Mouse (Mus musculus): ENCODE results near the gene Ksr1.

Ksr1 gene

DNA sequence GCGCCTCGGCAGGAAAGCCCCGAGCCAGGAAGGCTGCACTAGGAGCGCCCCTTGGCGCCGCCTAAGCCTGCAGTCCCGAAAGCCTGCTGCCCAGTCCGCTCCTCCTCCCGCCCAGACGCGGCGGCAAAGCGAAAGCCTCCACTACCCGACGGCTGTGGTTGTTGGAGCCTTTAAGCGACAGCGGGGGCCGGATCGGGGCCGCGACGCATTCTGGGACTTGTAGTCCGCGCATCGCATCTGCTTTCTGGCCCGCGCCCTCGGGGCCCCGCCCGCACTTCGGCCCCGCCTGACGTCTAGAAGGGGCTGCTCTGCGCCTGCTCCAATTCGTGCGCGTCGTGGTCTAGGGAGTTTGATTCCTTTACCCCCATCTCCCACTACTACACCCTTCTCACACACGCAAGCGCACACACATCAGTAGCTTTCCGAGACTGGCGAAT, at the start of gene Ksr1:
Gene Ksr1, minus strand, starts transcription at position 77 of the 437 bp plus-strand sequence.
- peak; percentile 81 to 85 for DNase-seq (ENCODE audit: low read depth in 2 of 2, low spot score in 2 of 2)

DNA sequence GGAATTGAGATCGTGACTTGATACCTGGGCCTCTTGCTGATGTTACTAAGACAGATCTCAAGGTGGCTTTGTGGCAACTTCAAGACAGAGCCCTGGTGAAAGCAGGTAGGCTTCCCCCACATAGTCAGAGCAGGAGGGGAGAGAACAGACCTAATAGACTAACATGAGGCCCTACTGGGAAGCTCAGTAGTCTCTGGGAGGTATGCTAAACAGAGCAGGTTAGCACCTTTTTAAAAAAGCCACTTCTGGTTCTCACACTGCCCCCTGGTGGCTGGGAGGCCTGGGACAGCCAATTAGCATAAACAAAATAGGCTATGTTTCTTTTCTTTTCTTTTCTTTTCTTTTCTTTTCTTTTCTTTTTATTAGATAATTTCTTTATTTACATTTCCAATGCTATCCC, 46.0 kb upstream of the Ksr1 start:
- peak; percentile 34 to 50 for DNase-seq (ENCODE audit: low read depth in 2 of 2, low spot score in 2 of 2)

DNA sequence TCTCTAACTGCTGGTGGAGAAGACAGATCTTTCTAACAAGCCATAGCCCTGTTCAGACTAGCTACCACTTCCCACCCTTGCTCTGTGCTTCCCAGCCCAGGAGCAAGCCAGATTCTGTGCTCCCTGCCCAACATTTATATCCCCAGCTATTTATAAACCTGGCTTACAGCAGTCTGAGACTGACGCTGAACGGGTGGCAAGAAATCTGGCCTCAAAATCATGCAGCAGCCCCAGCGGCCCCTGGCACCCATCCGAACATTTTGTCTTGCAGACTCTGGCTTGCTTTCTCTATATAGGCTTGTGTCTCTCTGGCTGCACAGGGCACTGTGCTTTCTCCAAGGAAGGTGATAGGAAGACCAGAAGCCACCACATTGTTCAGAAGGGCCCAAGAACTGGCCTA, 45.0 kb upstream of the Ksr1 start:
- no peak for DNase-seq (ENCODE audit: low read depth in 2 of 2, low spot score in 2 of 2)

DNA sequence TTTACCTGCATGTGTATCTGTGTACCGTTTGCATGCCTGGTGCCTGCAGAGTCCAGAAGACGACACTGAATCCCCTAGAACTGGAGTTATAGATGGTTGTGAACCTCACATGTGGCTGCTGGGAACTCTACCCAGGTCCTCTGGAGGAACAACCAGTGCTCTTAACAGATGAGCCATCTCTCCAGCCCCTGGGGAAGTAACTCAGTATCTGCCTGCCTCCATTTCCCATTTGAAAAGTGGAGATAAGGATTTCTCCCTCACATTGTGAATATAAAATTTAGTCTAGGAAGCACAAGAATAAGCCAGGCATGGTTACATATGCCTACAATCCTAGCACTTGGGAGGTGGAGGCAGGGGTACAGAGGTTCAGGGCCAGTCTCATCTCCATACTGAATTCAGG, 44.0 kb upstream of the Ksr1 start:
- no peak for DNase-seq (ENCODE audit: low read depth in 2 of 2, low spot score in 2 of 2)

DNA sequence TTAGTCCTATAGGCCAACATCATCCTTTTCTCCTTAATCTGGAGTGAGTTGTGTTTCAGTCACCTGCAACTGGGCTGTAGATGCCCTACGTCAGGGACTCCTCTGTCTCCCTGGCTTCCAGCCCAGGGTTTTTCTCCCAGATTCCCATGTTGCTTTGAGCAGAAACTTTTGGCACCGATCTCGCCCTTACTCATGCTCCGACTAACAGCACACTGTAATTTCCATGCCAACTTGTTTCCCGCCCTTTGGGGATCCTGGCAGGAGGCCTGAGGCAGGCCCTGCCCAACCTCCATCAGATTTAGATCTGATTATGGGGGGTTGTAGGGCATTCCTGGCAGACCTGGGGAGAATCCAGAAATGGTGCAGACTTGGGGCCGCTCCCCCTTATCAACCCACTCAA, 42.0 kb upstream of the Ksr1 start:
- DNase-seq (ENCODE audit: low read depth in 2 of 2, low spot score in 2 of 2) = no peak

DNA sequence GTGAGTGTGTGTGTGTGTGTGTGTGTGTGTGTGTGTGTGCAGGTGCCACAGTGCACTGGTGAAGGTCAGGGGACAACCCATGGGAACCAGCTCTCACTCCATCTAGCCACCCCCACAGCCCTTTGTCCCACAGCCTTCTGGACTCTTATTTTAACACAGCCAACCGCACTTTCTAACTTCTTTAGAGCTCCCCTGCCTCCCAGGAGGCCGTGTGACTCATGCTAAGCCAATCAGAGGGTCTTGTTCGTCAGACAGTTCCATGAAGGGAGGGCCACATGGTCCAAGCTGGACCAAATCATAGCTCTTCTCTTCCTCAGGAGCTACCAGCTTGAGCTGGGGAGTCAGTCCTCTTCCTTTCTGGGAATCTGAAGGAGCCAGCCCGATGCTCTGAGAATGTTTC, 41.1 kb upstream of the Ksr1 start:
- DNase-seq (ENCODE audit: low read depth in 2 of 2, low spot score in 2 of 2) = no peak

DNA sequence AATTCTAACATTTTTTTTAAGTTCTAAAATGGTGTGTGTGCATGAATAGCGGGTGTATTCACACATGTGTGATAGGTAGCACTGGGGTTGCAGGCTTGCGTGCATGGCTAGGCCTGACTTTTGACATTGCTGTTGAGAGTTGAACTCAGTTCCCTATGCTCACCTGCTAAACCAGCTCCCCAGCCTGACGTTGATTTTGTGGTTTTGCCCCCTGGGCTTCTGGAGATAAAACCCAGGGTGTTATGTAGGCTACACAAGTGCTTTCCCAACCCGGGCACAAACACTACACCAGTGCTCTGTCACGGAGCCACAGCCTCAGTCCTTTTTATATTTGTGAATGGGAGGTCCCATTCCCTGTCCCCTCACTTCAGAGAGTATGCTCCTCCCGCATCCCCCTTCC, 39.5 kb upstream of the Ksr1 start:
- DNase-seq (ENCODE audit: low read depth in 2 of 2, low spot score in 2 of 2) = no peak

DNA sequence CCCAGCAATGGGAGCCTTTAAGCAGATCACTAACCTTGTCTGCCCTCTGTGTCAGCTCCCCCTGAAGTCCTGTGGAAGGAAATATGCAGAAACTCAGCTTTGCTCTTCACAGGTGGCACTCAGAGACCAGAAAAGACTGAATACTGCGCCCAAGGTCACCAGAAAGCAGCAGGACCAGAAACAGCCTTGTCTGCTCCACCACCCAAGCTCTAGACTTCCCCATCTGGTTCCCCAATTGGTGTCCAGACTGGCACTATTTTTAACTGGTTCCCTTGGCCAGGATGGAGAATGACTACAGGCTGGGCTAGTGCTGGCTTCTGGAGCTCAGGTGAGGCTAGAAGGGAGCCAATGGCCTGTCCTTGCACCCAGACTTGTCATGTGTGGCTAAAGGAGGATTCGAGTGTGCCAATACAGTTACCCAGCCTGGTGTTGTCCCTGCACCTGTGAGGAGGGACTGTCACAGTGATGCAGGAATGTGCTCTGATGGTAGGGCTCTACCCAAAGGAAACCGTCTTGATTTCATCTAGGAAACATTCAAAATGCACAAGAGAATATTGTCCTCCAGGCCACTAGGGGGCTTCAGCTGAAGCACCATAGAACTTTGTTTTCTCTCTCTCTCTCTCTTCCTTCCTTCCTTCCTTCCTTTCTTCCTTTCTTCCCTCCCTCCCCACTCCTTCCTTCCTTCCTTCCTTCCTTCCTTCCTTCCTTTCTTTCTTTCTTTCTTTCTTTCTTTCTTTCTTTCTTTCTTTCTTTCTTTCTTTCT, 38.1 kb upstream of the Ksr1 start:
- no peak for DNase-seq (ENCODE audit: low read depth in 2 of 2, low spot score in 2 of 2)

DNA sequence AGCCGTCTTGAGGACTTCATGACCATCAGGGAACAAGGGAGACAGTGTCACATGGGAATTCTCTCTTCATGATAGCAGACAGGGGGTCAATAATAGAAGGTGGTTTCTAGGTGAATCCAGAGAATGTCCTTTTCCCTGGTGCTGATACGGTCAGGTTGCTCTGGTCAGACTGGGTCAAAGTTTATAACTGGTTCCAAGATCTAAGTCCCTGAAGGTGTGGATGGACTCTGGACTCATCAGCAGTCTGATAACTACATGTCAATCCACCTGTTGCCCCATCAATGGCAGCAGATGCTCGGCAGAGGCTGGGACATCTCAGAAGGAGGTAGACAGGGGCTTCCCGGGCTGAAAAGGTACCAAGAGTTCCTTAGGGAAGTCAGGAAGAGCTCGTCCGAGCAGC, 37.2 kb upstream of the Ksr1 start:
- no peak for DNase-seq (ENCODE audit: low read depth in 2 of 2, low spot score in 2 of 2)

DNA sequence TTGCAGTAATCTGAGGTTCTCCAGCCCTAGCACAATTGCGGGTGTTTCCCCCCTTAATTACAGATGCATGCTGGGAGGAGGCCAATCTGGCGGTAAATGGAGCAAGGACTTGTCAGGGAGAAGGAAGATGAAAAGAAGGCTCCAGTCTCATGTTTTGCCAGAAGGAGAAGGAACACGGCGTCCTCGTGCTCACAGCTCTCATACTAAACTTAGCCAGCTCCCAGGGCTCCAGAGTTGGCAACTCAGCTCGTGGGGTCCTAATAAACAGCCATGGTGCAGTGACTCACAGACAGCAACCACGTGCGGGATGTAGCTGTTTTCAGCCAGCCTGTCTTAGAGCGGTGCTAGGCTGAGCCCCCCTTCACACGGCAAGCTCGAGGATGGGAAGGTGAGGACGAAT, 36.7 kb upstream of the Ksr1 start:
- DNase-seq (ENCODE audit: low read depth in 2 of 2, low spot score in 2 of 2) = no peak

DNA sequence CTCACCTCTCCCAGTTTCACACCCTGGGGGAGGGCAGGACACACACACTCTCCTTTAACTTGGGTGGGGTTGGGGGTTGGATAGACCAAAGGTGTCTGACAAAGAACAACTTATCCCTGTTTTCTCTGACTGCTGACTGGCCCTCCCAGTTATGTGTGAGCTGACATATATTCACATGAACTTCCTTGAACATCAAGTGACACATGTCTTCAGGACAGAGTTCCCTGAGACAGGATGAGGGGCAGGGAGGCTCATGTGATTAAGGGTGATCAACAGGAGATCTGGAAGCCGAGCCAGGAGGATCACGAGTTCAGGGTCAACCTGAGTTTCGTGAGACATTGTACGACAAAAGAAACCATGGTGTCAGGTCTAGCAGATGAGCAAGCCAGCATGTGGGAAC, 35.7 kb upstream of the Ksr1 start:
- DNase-seq (ENCODE audit: low read depth in 2 of 2, low spot score in 2 of 2) = no peak

DNA sequence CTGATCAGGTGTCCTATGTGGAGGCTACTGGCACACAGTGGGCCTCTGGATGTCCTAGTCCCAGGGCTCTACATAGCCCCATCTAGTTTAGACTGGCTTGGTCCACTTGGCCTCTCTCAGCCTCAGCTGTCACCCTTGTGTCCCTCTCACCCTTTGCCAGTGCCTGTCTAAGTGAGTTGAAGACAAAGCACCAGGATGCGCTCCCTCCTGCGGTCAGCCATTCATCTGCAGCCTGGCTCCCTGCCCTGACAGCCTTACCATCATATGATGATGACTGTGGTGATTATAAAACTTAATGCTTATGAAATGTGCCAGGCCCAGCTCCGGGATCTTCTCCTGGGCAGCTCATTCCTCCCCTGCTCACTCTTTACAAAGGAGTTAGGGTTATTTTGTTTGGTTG, 30.5 kb upstream of the Ksr1 start:
- DNase-seq (ENCODE audit: low read depth in 2 of 2, low spot score in 2 of 2) = no peak

DNA sequence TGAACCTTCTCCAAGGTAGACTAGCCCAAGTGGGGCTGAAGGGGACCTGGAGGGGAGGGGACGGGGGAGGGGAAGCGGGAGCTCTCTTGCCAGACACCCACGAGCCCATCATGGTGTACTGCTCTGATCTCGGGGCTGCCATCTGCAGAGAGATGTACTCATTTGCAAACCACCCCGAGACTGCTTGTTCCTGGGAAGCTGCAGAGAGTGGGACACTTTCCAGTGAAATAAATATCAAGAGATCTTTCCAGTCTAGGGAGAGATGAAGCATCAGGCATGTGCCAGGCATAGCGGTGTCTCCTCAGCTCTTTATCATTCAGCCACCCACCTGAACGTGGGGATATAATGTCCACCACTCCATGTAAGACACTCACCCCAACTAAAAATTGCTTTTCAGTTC, 25.8 kb upstream of the Ksr1 start:
- no peak for DNase-seq (ENCODE audit: low read depth in 2 of 2, low spot score in 2 of 2)

DNA sequence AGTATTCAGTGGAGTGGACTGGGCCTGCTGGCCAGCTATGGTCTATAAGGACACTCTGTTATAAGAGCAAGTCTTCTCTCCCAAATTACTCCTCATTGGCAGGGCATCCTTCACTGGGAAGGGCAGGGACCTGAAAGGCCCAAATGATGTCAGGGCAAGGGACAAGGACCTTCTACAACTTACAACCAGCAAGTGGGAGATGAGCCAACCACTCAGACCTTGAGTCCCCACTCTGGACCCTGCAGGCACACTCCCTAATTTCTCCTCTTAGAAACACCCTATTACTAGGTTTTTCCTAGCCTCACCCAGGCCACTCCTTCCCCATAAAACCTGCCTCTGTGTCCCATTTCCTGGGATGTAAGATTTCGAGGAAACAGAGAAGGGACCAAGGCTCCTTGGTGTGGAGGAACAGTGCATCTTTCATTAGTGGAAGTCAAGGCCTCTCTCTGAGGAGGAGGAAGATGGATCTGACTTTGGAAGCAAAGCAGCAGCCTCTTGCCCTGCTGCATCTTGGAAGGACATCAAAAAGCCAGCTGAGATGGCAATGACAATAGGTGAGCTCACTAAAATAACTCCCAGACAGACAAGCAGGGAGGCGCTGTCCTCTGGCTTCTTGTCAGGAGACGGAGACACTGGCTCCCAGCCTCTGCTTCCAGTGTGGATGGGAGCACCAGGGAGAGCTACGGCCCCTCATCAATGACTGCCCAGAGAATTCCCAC, 20.5 kb upstream of the Ksr1 start:
- DNase-seq (ENCODE audit: low read depth in 2 of 2, low spot score in 2 of 2) = no peak

DNA sequence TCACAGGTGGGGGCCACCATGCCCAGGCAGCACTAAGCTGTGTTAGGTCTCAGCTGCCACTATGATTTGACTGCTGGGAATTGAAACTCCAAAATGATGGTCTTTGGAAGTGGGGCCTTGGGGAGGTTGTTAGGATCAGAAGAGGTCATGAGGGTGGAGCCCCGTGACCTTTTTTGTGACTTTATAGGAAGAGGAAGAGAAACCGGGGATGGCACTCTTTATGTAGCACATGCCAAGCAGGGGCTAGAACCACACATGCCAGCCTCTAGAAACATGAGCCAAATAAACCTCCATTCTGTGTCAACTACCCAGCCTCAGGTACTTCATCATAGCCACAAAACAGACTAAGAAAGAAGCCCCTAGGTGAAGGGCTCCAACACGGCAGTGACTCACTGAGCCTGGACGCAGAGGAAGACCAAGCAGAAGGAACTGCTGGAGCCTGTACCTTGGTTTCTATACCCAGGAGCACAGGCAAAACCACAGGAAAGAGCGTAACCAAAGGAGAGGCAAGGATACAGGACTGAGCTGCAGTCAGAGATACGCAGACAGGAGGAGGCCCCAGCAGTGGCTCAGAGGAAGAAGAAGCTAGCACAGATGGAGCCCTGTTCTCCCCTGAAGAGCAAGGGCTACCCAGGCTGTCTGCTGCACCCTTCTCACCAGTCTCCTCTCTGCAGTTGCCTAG, 15.0 kb upstream of the Ksr1 start:
- no peak for DNase-seq (ENCODE audit: low read depth in 2 of 2, low spot score in 2 of 2)

DNA sequence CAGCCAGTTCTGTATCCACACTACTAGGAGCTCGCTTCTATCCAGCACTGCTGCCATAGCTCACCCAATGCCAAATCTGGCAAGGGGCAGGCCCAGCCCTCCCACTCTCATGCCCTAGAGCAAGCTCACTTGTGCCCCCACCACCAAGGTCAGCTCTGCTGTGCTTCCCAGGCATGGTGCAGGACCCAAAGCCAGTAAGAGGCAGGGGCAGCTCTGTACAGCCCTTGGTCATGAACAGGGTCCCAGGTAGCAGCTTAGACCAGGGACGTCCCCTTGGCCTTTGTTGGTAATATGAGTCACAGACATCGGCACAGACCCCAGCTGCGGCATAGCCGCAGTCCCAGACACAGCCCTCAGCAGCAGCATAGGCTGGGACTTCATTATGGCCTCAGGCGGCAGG, 13.9 kb upstream of the Ksr1 start:
- no peak for DNase-seq (ENCODE audit: low read depth in 2 of 2, low spot score in 2 of 2)

DNA sequence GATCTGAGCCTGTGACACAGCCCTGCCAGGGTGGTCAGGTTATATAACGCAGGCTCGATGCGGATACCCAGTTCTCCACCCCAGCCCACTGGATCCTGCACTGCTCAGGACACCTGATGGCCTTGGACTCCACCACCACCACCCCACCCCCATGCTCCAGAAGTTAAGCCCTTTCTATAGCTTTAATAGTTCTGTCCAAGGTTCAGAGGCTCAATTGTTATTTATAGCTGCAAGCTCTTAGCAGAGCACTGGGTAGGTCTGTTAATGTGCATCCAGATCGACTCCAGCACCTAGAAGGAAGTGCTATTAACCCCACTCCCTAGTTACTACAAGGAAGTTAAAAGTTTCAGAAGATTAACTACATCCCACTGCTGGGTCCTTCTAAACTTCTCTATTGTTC, 11.5 kb upstream of the Ksr1 start:
- no peak for DNase-seq (ENCODE audit: low read depth in 2 of 2, low spot score in 2 of 2)

DNA sequence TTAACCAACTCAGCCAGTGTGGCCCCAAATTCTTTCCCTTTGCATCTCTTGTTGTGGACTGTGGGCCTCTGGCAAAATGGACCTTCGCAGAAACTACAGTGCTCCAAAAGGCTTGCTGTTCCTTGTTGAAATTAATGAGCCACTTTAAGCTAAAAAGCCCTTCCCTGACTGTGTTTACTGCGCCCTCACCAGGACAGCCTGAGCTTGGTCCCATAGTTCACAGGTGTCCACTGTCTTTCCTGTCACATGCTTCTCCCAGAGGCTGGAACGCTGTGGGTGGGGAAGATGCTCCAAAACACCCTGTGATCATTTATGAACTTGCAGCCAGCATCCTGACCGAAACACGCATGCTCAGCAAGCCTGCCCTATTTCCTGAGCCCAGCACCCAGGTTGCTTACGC, 9.1 kb upstream of the Ksr1 start:
- no peak for DNase-seq (ENCODE audit: low read depth in 2 of 2, low spot score in 2 of 2)

DNA sequence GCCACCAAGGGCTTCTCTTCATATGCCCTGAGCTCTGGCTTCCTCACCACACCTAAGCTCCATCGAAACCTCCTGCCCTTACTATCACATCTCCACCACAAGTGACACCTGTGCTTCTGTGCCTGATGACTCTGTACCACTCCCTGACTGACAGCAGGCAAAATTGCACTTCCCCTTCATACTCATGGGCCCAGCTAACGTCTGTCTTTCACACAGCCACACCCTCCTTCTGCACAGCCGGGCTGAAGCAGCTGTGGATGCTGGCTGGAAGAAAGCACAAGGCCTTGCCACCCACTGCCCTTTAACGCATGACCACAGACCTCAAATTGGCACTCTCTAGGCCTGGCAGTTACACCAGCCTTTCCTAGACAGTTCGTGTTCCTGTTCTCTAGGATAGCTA, 6.5 kb upstream of the Ksr1 start:
- DNase-seq (ENCODE audit: low read depth in 2 of 2, low spot score in 2 of 2) = no peak

DNA sequence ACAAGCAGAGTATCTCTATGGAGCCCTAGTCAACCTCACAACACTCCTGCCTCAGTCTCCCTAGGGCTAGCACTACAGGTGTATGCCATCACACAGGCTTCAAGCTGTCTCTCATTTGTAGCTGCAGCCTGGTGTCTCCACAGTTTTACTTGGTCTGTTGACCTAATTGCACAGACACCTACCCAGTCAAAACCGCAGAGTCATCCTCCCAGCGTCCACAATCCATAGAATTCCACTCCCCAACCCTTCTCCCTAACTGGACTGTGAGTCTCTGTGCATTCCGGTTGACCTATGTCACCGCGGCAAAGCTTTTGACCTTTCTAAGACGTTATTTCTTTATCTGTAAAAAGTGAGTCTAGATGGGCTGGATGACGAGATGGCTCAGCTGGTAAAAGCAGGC, 5.7 kb upstream of the Ksr1 start:
- DNase-seq (ENCODE audit: low read depth in 2 of 2, low spot score in 2 of 2) = no peak

DNA sequence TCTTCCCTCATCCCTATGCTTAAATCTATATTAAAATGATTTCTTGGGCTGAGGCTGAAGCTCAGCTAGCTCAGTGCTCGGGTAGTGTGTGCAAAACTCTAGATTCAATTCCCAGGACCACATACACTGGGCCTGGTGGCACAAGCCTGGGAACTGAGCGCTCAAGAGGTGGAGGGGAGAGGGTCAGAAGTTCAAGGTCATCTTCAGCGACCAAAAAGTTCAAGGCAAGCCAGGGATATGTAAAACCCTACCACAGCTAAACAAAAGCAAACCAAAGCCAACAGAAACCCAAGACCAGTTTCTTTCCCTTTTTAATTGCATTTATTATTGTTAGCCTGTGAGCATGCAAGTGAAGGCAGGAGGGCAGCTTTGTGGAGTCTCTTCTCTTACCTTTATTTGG, 4.1 kb upstream of the Ksr1 start:
- no peak for DNase-seq (ENCODE audit: low read depth in 2 of 2, low spot score in 2 of 2)

DNA sequence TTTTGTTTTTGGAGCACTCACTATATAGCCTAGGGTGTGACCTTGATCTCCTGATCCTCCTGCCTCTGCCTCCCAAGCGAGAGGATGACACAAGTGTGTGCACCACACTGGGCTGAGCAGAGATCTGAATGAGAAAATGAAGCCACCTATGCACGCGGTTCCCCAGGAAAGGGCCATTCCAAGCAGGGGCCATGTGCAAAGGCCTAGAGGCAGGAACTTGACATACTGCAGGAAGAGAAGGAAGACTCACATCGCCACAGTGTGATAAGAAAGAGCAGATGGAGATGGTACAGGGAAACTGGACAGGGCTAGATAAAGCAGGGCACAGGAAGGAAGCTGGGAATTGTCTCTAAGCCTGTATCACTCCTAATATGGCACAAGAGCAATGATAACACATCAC, 3.1 kb upstream of the Ksr1 start:
- DNase-seq (ENCODE audit: low read depth in 2 of 2, low spot score in 2 of 2) = no peak
